Mouse (Mus musculus) hindbrain, embryonic 16.5 days (tissue): Measurements from ENCODE around the gene Gm10188. TPM values are rescaled to one million over a fixed set of nuclear protein-coding genes. Genes with fewer than 3 reads are reported as not detected.

Experiments used
- microRNA counts: library from miRNA; unstranded; fragments of <30 nt; microRNA quantifications from one replicate; lab custom pipeline; 2016
- microRNA-seq: library from miRNA; unstranded; fragments of <30 nt; microRNA quantifications from one replicate; pipeline ENCODE4, GENCODE M21; 2017
- polyA plus RNA-seq: library from polyadenylated mRNA; unstranded; fragments of >200 nt; fragmentation: Nextera tagmentation; extraction: Ambion mirVana; gene quantifications from 2 replicates; pipeline ENCODE4 v1.2.1, GENCODE M21; 2015

Gene Gm10188
- polyA plus RNA-seq, 1 experiment from 2014 or later, result not detected

MicroRNAs encoded within 50 kb of the gene (microRNA counts, 519-probe panel; counts per million panel counts)
- microRNA mmu-miR-135b (lab: Ali Mortazavi, UCI), result 3,358 counts per million, percentile 88 among the panel's probes with 10 or more counts

Small RNA genes within 50 kb of the gene (microRNA-seq; reads per million reads assigned to microRNA genes)
- 6,847 reads per million, percentile 93 among the genes with 10 or more reads in this experiment for gene Mir135b

Other genes starting within 250 kb of the Gm10188 start
- 10.0 and 10.2 TPM in 2 replicates for gene Elk4, start 222.2 kb downstream of the Gm10188 start, polyA plus RNA-seq
- 6.9 and 9.0 TPM in 2 replicates for gene Mfsd4a, start 161.7 kb downstream of the Gm10188 start, polyA plus RNA-seq
- gene Cdk18, start 90.1 kb downstream of the Gm10188 start, polyA plus RNA-seq, result 1.1 and 1.5 TPM in 2 replicates
- gene Lemd1, start 38.3 kb downstream of the Gm10188 start, polyA plus RNA-seq, result 11.4 and 14.0 TPM in 2 replicates
- 1.8 and 2.3 TPM in 2 replicates for gene AC124108.1, start 38.3 kb downstream of the Gm10188 start, polyA plus RNA-seq
- 8.3 and 10.0 TPM in 2 replicates for gene Klhdc8a, start 68.9 kb upstream of the Gm10188 start, polyA plus RNA-seq
- 11.1 and 12.8 TPM in 2 replicates for gene Nuak2, start 86.4 kb upstream of the Gm10188 start, polyA plus RNA-seq
- 26.6 and 35.5 TPM in 2 replicates for gene Tmcc2, start 161.5 kb upstream of the Gm10188 start, polyA plus RNA-seq
- gene Dstyk, start 187.8 kb upstream of the Gm10188 start, polyA plus RNA-seq, result 7.9 and 9.7 TPM in 2 replicates
- 36.4 and 45.2 TPM in 2 replicates for gene Rbbp5, start 247.6 kb upstream of the Gm10188 start, polyA plus RNA-seq